Mouse (Mus musculus): ENCODE results near the gene Birc6. TPM values are rescaled to one million over a fixed set of nuclear protein-coding genes. Genes with fewer than 3 reads are reported as not detected.
A peak's percentile ranks its signal among the peaks of the same experiment; 100 is the strongest.

The Birc6 gene
- polyA plus RNA-seq, 2 experiments: 21.9 to 28.3 TPM

DNA sequence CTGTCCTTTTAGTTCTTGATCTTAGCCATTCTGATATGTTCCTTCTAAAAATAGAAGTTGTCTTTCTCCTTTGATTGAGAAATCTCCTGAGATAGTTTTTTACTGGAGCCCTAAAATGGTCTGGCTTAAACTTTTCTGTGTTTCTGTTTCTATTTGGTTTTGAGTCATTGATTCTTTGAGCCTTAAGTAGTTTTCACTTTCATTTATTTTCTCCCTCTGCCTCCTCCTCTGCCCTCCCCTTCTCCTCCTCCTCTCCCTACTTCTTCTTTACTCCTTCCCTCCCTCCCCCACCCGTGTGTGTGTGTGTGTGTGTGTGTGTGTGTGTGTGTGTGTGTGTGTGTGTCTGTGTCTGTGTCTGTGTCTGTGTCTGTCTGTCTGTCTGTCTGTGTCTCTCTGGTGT lies 139.9 kb downstream of the Birc6 start:
- no peaks in the 10 kb centered on the region for H3K27me3 ChIP-seq (ENCODE audit: control insufficient read depth, insufficient read depth, low read length)

DNA sequence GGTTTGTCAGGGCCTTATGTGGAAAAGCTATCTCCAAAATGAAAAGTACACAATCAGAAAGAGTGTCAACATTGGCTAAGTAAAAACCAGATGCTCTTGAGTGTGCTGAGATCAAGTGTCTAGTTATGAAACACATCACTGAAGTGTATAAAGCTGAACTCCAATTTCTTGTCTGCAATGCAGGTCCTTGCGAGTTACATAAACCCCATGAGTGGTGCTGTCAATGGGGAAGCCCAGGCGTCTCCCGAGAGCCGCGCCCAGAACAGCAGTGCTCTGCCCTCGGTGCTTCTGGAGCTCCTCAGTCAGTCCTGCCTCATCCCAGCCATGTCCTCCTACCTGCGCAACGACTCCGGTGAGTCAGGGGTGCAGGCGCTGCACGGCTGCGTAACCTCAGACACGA lies 141.9 kb downstream of the Birc6 start:
- no peak overlapping the region for H3K9ac ChIP-seq (replicated peaks)
- WGBS (ENCODE audit: insufficient replicate concordance): 88% methylated on average over 13 of the region's 13 CpGs
- TF ChIP-seq CTCF (IDR thresholded peaks at IDR 0.05; ENCODE audit: low read depth) (no peak), EP300 (IDR thresholded peaks at IDR 0.05; ENCODE audit: low read depth) (no peak)
- peaks cover 19% of the 10 kb centered on the region for H3K36me3 ChIP-seq (replicated peaks; ENCODE audit: control insufficient read depth, insufficient read depth, low read depth)
- H3K27ac ChIP-seq: no peak overlapping the region
- no peaks in the 10 kb centered on the region for H3K4me1 ChIP-seq (replicated peaks; ENCODE audit: control insufficient read depth in 2 of 2, insufficient read depth in 2 of 2, low read length in 1 of 2)
- no peaks in the 10 kb centered on the region for H3K9me3 ChIP-seq (ENCODE audit: control insufficient read depth, low read length)
- H3K4me2 ChIP-seq (ENCODE audit: low read depth): no peak overlapping the region
- no peaks in the 10 kb centered on the region for H3K27me3 ChIP-seq (ENCODE audit: control insufficient read depth, insufficient read depth, low read length)
- no peak for ATAC-seq (ENCODE audit: insufficient read depth)
- DNase-seq (ENCODE audit: low read depth in 3 of 3, low spot score in 3 of 3): no peak
- H3K4me3 ChIP-seq (ENCODE audit: insufficient read depth in 1 of 2, low read depth in 2 of 2, low read length in 2 of 2): no peak overlapping the region

More for the DNA sequence above, 139.9 kb downstream of the Birc6 start:
- TF ChIP-seq EP300 (IDR thresholded peaks at IDR 0.05; ENCODE audit: low read depth): no peak
- TF ChIP-seq CTCF (IDR thresholded peaks at IDR 0.05; ENCODE audit: low read depth): no peak
- H3K36me3 ChIP-seq (replicated peaks; ENCODE audit: control insufficient read depth, insufficient read depth, low read depth): peaks cover 34% of the 10 kb centered on the region
- ATAC-seq (ENCODE audit: insufficient read depth): no peak
- no peak for DNase-seq (ENCODE audit: low read depth in 3 of 3, low spot score in 3 of 3)
- H3K9me3 ChIP-seq (ENCODE audit: control insufficient read depth, low read length): no peaks in the 10 kb centered on the region
- no peaks in the 10 kb centered on the region for H3K4me1 ChIP-seq (replicated peaks; ENCODE audit: control insufficient read depth in 2 of 2, insufficient read depth in 2 of 2, low read length in 1 of 2)
- H3K4me2 ChIP-seq (ENCODE audit: low read depth): no peak overlapping the region
- no peak overlapping the region for H3K4me3 ChIP-seq (ENCODE audit: insufficient read depth in 1 of 2, low read depth in 2 of 2, low read length in 2 of 2)
- WGBS (ENCODE audit: insufficient replicate concordance): 57% methylated on average over 1 of the region's 1 CpGs
- H3K27ac ChIP-seq: no peak overlapping the region
- H3K9ac ChIP-seq (replicated peaks): no peak overlapping the region

DNA sequence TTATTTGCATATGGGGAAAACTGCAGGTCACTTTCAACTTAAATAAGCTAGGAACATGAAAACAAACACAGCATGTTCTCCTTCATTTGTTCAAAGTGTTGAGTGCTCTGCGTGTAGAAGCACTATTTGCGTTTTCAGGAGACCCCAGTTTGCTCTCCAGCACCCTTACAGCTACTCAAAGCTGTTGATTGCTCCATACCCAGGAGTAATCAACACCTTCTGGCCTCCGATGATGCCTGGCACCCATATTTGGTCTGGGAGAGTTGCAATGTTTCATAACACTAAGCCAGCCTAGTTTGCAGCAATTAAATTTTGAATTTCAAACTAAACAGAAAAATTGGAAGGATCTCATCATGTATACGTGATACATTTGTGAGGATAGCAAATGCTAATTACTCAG lies 144.4 kb downstream of the Birc6 start:
- H3K9me3 ChIP-seq (ENCODE audit: control insufficient read depth, low read length): no peaks in the 10 kb centered on the region
- ATAC-seq (ENCODE audit: insufficient read depth): no peak
- no peak overlapping the region for H3K27ac ChIP-seq
- no peak overlapping the region for H3K4me2 ChIP-seq (ENCODE audit: low read depth)
- H3K4me1 ChIP-seq (replicated peaks; ENCODE audit: control insufficient read depth in 2 of 2, insufficient read depth in 2 of 2, low read length in 1 of 2): no peaks in the 10 kb centered on the region
- no peak overlapping the region for H3K9ac ChIP-seq (replicated peaks)
- peaks cover 19% of the 10 kb centered on the region for H3K36me3 ChIP-seq (replicated peaks; ENCODE audit: control insufficient read depth, insufficient read depth, low read depth)
- H3K4me3 ChIP-seq (ENCODE audit: insufficient read depth in 1 of 2, low read depth in 2 of 2, low read length in 2 of 2): no peak overlapping the region
- DNase-seq (ENCODE audit: low read depth in 3 of 3, low spot score in 3 of 3): no peak
- no peak for TF ChIP-seq CTCF (IDR thresholded peaks at IDR 0.05; ENCODE audit: low read depth)
- no peak for TF ChIP-seq EP300 (IDR thresholded peaks at IDR 0.05; ENCODE audit: low read depth)
- WGBS (ENCODE audit: insufficient replicate concordance): 87% methylated on average over 4 of the region's 4 CpGs
- H3K27me3 ChIP-seq (ENCODE audit: control insufficient read depth, insufficient read depth, low read length): no peaks in the 10 kb centered on the region

DNA sequence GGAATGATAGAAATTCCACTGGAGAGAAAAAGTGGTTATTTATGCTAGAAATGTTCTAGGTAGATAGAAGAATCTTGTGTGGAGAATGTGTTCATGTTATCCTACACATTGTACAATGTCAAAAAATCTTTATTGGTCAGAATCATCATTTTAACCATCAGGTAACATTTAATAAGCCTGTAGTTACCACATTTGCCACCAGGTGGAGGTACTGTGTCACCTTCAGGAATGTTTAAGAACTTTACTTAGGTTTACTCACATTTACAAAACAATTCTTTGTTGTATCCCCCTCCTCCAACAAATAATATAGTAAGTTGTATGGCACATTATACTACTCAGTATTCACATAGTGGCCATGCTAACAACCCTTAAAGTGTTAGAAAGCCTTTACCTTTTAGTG lies 145.2 kb downstream of the Birc6 start:
- Histone ChIP-seq H3K9ac (replicated peaks) (no peak overlapping the region), H3K4me1 (replicated peaks; ENCODE audit: control insufficient read depth in 2 of 2, insufficient read depth in 2 of 2, low read length in 1 of 2) (no peaks in the 10 kb centered on the region), H3K4me2 (ENCODE audit: low read depth) (no peak overlapping the region), H3K4me3 (ENCODE audit: insufficient read depth in 1 of 2, low read depth in 2 of 2, low read length in 2 of 2) (no peak overlapping the region), H3K36me3 (replicated peaks; ENCODE audit: control insufficient read depth, insufficient read depth, low read depth) (peaks cover 22% of the 10 kb centered on the region), H3K27me3 (ENCODE audit: control insufficient read depth, insufficient read depth, low read length) (no peaks in the 10 kb centered on the region), H3K27ac (no peak overlapping the region), H3K9me3 (ENCODE audit: control insufficient read depth, low read length) (no peaks in the 10 kb centered on the region)
- DNase-seq (ENCODE audit: low read depth in 3 of 3, low spot score in 3 of 3) (peak; percentile 22 to 32 (median 27)), ATAC-seq (ENCODE audit: insufficient read depth) (no peak)
- no peak for TF ChIP-seq EP300 (IDR thresholded peaks at IDR 0.05; ENCODE audit: low read depth)
- peak; percentile 57; the same call in 1 of the 2 replicates for TF ChIP-seq CTCF (IDR thresholded peaks at IDR 0.05; ENCODE audit: low read depth)

DNA sequence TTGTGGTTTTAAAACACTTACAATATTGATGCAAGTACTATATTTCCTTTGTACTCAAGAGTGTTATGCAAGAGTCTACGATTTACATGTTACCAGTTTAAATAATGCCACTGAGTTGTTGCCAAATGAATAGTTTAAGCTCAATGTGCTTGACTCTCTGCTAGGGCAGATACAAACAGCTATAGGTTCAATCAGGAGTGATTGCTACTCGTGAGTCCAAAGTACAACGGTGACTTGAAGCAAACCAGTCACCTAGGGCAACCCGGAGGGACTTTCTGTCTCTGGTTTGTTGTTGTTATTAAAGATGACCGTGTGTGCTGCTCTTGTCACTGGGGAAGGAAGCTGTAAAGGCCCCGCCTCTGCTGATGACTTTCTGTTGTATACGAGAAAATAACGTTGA lies 150.0 kb downstream of the Birc6 start:
- Histone ChIP-seq H3K9me3 (ENCODE audit: control insufficient read depth, low read length) (no peaks in the 10 kb centered on the region), H3K4me1 (replicated peaks; ENCODE audit: control insufficient read depth in 2 of 2, insufficient read depth in 2 of 2, low read length in 1 of 2) (no peaks in the 10 kb centered on the region), H3K4me3 (ENCODE audit: insufficient read depth in 1 of 2, low read depth in 2 of 2, low read length in 2 of 2) (no peak overlapping the region), H3K27ac (no peak overlapping the region), H3K27me3 (ENCODE audit: control insufficient read depth, insufficient read depth, low read length) (no peaks in the 10 kb centered on the region), H3K36me3 (replicated peaks; ENCODE audit: control insufficient read depth, insufficient read depth, low read depth) (peaks cover 7% of the 10 kb centered on the region), H3K4me2 (ENCODE audit: low read depth) (no peak overlapping the region), H3K9ac (replicated peaks) (no peak overlapping the region)
- 84% methylated on average over 8 of the region's 8 CpGs for WGBS (ENCODE audit: insufficient replicate concordance)
- no peak for TF ChIP-seq EP300 (IDR thresholded peaks at IDR 0.05; ENCODE audit: low read depth)
- no peak for ATAC-seq (ENCODE audit: insufficient read depth)
- no peak for DNase-seq (ENCODE audit: low read depth in 3 of 3, low spot score in 3 of 3)
